Mouse (Mus musculus): ENCODE measurements around the gene Ift22. TPM values are rescaled to one million over a fixed set of nuclear protein-coding genes. Genes with fewer than 3 reads are reported as not detected.
A peak's percentile ranks its signal among the peaks of the same experiment; 100 is the strongest.

Ift22 gene
- polyA plus RNA-seq, 1 experiment: 13.4 TPM

DNA sequence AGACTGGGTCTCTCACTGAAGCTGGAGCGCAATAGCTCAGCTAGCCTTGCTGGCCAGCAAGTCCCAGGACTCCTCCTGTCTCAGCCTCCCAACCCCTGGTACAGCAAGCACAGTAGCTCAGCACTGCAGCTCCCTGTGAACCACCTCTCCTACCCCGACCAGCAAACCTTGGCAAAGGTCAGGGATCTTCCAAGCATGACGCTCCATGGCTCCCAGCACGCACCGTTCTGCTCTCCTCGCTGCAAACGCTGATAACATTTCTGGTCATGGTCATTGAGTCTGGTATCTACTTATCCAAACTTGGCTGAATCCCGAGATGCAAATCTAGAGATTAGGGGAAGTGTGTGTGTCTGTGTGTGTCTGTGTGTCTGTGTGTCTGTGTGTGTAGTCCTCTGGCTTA is 27.8 kb upstream of the Ift22 start:
- no peak for TF ChIP-seq CTCF (IDR thresholded peaks at IDR 0.05; ENCODE audit: insufficient read depth, low read length)
- TF ChIP-seq POLR2A (IDR thresholded peaks at IDR 0.05; ENCODE audit: borderline replicate concordance, extremely low read depth, low read depth, low read length): no peak
- H3K4me3 ChIP-seq (replicated peaks; ENCODE audit: extremely low read depth, low read depth, low read length): no peak overlapping the region
- 79% methylated on average over 8 of the region's 8 CpGs for WGBS
- H3K4me1 ChIP-seq (ENCODE audit: control insufficient read depth, insufficient read depth, low read length): no peaks in the 10 kb centered on the region
- no peak for DNase-seq

DNA sequence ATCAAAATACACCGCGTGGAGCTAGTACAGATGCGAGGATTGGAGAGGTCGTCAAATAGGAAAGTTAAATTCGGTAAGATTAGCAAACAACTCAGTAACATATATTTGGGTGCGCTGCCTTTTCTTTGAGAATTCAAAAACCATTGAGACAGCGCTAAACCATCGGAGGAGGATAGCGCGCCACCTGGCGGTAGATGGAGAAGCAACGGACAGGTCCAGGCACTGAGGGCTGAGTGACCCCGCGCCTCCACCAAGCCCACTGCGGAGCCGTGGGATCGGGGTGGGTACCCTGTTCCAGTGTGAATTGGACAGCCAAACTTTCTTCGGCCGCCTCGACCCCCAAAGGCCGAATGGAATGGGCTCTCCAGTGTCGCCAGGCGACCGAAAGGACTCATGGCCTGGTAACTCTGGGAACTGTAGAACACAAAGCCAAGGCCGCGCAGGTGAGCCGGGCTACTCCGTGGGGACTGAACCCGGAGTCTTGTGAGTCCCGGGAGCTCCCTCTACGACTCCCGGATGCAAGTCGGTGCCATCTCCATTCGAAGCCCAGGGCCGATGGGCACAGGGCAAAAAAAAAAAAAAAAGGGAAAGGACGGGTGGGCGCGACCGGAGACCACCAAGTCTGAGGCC is 26.5 kb upstream of the Ift22 start:
- H3K4me3 ChIP-seq (replicated peaks; ENCODE audit: extremely low read depth, low read depth, low read length): no peak overlapping the region
- WGBS: 3% methylated on average over 39 of the region's 39 CpGs
- H3K4me1 ChIP-seq (ENCODE audit: control insufficient read depth, insufficient read depth, low read length): no peaks in the 10 kb centered on the region
- DNase-seq: peak; percentile 78
- TF ChIP-seq POLR2A (IDR thresholded peaks at IDR 0.05; ENCODE audit: borderline replicate concordance, extremely low read depth, low read depth, low read length) (no peak; the same call in 1 of the 2 replicates), CTCF (IDR thresholded peaks at IDR 0.05; ENCODE audit: insufficient read depth, low read length) (peak; percentile 87)

- Histone ChIP-seq H3K4me3 (replicated peaks; ENCODE audit: extremely low read depth, low read depth, low read length) (no peak overlapping the region), H3K4me1 (ENCODE audit: control insufficient read depth, insufficient read depth, low read length) (no peaks in the 10 kb centered on the region)
- peak; percentile 8 for DNase-seq
- TF ChIP-seq CTCF (IDR thresholded peaks at IDR 0.05; ENCODE audit: insufficient read depth, low read length) (no peak), POLR2A (IDR thresholded peaks at IDR 0.05; ENCODE audit: borderline replicate concordance, extremely low read depth, low read depth, low read length) (no peak)
- WGBS: 6% methylated on average over 47 of the region's 47 CpGs
Observed at GRCm38 (mm10) chr5:136882055-136882787, 25.7 kb upstream of the Ift22 start.

DNA sequence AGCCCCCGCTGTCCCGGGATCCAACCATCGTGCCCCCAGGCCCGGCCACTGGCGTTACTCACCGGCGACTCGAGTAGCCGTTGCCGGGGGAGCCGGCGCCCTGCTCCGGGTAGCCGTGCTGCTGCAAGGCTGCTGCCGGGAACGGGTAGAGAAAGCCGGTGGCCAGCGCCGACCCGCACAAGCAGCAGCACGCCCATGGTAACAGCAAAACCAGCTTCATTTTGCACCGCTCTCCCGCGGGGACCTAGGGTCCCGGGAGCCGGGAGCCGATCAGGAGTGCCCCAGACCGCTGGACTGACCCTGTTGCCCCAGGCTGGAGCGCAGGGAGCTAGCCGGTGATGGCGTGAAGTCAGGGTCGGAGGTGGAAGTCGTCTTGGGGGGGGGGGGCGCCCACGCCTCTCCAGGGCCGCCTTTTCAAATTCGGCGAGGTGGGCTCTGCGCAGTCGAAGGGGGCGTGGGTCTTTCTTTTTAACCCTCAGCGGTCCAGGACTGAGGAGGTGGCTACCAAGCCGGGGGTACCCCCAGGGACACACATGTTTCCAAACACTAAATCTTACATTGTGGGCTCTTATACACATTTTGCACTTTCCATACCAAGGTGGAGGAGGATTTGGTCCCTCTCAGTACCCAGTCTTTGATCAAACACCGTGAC is 25.0 kb upstream of the Ift22 start, which contains the start of gene Col26a1:
TSS of gene Col26a1 (minus strand) at position 422 of the 652 bp plus-strand sequence.
- Histone ChIP-seq H3K4me3 (replicated peaks; ENCODE audit: extremely low read depth, low read depth, low read length) (no peak within 1 kb of the TSS), H3K4me1 (ENCODE audit: control insufficient read depth, insufficient read depth, low read length) (no peaks in the 10 kb centered on the region)
- TF ChIP-seq POLR2A (IDR thresholded peaks at IDR 0.05; ENCODE audit: borderline replicate concordance, extremely low read depth, low read depth, low read length): no peak
- TF ChIP-seq CTCF (IDR thresholded peaks at IDR 0.05; ENCODE audit: insufficient read depth, low read length): no peak
- DNase-seq: no peak
- 4% methylated on average over 44 of the region's 44 CpGs for WGBS

GRCm38 (mm10) chr5:136886957-136887356 is 21.0 kb upstream of the Ift22 start:
- no peak for DNase-seq
- no peak overlapping the region for H3K4me3 ChIP-seq (replicated peaks; ENCODE audit: extremely low read depth, low read depth, low read length)
- no peaks in the 10 kb centered on the region for H3K4me1 ChIP-seq (ENCODE audit: control insufficient read depth, insufficient read depth, low read length)
- 40% methylated on average over 7 of the region's 7 CpGs for WGBS
- TF ChIP-seq CTCF (IDR thresholded peaks at IDR 0.05; ENCODE audit: insufficient read depth, low read length) (no peak), POLR2A (IDR thresholded peaks at IDR 0.05; ENCODE audit: borderline replicate concordance, extremely low read depth, low read depth, low read length) (no peak)

DNA sequence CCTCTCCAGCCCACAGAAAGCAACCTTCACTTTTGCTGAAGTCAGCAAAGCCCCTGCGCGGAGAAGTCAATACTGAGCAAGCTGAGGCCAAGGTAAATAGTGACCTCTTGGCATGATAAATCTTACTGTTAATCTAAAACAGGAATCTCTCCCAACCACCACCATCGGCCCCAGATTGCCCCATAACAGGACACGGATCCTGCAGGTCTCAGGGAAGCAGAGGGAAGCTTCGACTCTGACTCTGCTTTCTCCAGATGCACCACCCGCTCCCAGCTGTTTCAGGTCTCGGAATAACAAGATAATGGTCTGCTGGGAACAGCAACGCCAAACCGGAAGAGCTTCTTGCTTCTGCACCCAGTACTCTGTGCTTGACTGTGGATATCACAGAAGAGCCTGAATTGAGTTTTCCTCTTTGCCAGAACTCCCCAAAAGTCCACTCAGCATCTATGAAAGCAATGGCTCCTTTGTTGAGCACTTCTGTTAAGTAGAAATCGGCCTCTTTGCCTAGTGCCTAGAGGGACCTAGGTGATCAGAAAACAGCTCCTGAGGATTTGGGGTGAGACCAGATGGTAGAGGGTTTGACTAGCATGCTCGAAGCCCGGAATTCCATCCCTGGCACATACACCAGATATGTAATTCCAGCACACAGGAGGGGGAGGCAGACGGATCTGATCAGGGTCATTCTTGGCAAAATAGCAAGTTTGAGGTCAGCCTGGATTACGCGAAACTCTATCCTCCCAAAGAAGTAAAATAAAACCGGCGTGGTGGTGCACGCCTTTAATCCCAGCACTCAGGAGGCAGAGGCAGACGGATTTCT is 19.2 kb upstream of the Ift22 start:
- H3K4me3 ChIP-seq (replicated peaks; ENCODE audit: extremely low read depth, low read depth, low read length): no peak overlapping the region
- 49% methylated on average over 19 of the region's 19 CpGs for WGBS
- no peak for TF ChIP-seq POLR2A (IDR thresholded peaks at IDR 0.05; ENCODE audit: borderline replicate concordance, extremely low read depth, low read depth, low read length)
- no peak for TF ChIP-seq CTCF (IDR thresholded peaks at IDR 0.05; ENCODE audit: insufficient read depth, low read length)
- H3K4me1 ChIP-seq (ENCODE audit: control insufficient read depth, insufficient read depth, low read length): no peaks in the 10 kb centered on the region
- DNase-seq: no peak

GRCm38 (mm10) chr5:136894840-136895528 is 13.0 kb upstream of the Ift22 start:
- no peaks in the 10 kb centered on the region for H3K4me1 ChIP-seq (ENCODE audit: control insufficient read depth, insufficient read depth, low read length)
- no peak overlapping the region for H3K4me3 ChIP-seq (replicated peaks; ENCODE audit: extremely low read depth, low read depth, low read length)
- WGBS: 57% methylated on average over 25 of the region's 25 CpGs
- TF ChIP-seq CTCF (IDR thresholded peaks at IDR 0.05; ENCODE audit: insufficient read depth, low read length) (no peak), POLR2A (IDR thresholded peaks at IDR 0.05; ENCODE audit: borderline replicate concordance, extremely low read depth, low read depth, low read length) (no peak)
- DNase-seq: no peak

GRCm38 (mm10) chr5:136895529-136895963 is 12.4 kb upstream of the Ift22 start:
- WGBS: 46% methylated on average over 10 of the region's 10 CpGs
- no peaks in the 10 kb centered on the region for H3K4me1 ChIP-seq (ENCODE audit: control insufficient read depth, insufficient read depth, low read length)
- no peak for DNase-seq
- TF ChIP-seq CTCF (IDR thresholded peaks at IDR 0.05; ENCODE audit: insufficient read depth, low read length) (no peak), POLR2A (IDR thresholded peaks at IDR 0.05; ENCODE audit: borderline replicate concordance, extremely low read depth, low read depth, low read length) (no peak)
- H3K4me3 ChIP-seq (replicated peaks; ENCODE audit: extremely low read depth, low read depth, low read length): no peak overlapping the region
